Mouse (Mus musculus) cerebellum, postnatal 14 days (tissue): ENCODE measurements at regions not wholly inside any gene's neighbourhood (a gene's known extent, or its start where the extent isn't known, plus 50 kb on each side); places are given as distances from the start of the nearest gene placed in this dataset.

Experiments
- DNase-seq, 2 experiments: peaks; one replicate each; pipeline ENCODE4 v3.0.0; 2021; ENCODE audit warnings: mixed read lengths in 2 of 2

DNA sequence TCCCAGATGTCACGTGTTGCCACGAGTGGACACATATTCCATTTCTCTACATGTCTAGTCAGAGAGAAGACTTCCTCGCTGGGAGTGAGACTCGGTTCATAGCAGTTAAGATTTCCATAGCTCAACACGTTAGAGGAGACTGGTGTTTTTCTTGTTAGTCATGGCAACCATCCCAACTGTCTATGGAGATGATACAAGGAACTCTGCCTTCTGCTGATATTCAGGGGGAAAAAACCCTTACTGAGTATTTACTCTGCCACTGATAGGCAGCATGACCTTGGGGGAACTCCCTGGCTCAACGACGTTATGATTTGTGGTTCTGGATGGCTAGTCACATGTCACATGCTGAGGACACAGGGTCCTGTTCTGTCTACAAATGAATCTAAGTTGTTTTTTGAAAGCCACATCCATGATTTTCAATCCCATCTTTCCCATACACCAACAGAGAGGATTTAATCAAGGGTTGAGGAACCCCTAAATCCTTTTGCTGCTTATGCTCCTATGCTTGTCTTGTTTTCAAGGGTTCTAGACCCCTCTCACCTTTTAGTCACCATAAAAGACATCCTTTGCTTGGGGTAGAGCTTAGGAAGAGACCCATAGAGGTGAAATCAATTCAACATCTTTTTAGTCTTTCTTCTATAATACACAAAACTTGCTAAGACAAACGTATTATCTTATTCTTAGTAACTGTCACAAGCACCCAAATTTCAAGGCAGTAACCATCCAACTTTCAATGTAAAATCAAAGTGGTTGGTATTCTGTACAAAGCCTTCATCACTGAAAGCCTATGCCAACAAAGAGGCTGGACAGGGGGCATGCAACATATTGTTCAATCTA is 50.2 kb upstream of the Adtrp start:
- no peak for DNase-seq
